8 mouse cellular contexts compared by ENCODE assay signal in genomic region chr5:38038710-38039592, GRCm38 (mm10). TPM values are rescaled to one million over a fixed set of nuclear protein-coding genes. Genes with fewer than 3 reads are reported as not detected.
DNase-seq lines count a peak whose midpoint lies in the region; ATAC-seq and TF ChIP-seq lines count a peak whose summit lies in the region.

TSS of gene Stx18 (plus strand) at chr5:38038742.

- ATAC-seq in embryonic facial prominence, embryonic 15.5 days (ENCODE audit: insufficient number of reproducible peaks, low FRiP score, low TSS enrichment, low read depth), result peak; percentile 88
- ATAC-seq in limb, embryonic 14.5 days (ENCODE audit: low FRiP score, low read depth), result peak; percentile 95
- ATAC-seq in midbrain, postnatal 0 days (ENCODE audit: low FRiP score), result peak; percentile 96

- no peaks in the 10 kb centered on the region for H3K27me3 ChIP-seq in embryonic facial prominence, embryonic 15.5 days
- no peaks in the 10 kb centered on the region for H3K27me3 ChIP-seq in limb, embryonic 14.5 days (ENCODE audit: control insufficient read depth, insufficient read depth, low read length)
- H3K27me3 ChIP-seq in midbrain, postnatal 0 days (ENCODE audit: insufficient read depth, low read length), result no peaks in the 10 kb centered on the region

- H3K4me1 ChIP-seq in bone marrow, adult 2 months (ENCODE audit: control insufficient read depth, insufficient read depth, low read length), result no peaks in the 10 kb centered on the region; the same call in 1 of the 2 replicates
- H3K4me1 ChIP-seq in embryonic facial prominence, embryonic 15.5 days, result peaks cover 17% of the 10 kb centered on the region; the same call in 1 of the 2 replicates
- 0 out of 2 replicates have a peak, but pooled peaks cover 5% of the 10 kb centered on the region for H3K4me1 ChIP-seq in limb, embryonic 14.5 days (ENCODE audit: control insufficient read depth, insufficient read depth, low read length)
- no peaks in the 10 kb centered on the region; the same call in 1 of the 2 replicates for H3K4me1 ChIP-seq in midbrain, postnatal 0 days (ENCODE audit: insufficient read depth, low read length)

- peak; percentile 90 for DNase-seq in 416B (ENCODE audit: low read depth)
- peak; percentile 89 for DNase-seq in heart, adult 8-10 months (ENCODE audit: low spot score)
- peak; percentile 87 for DNase-seq in kidney, adult 9 months
- peak; percentile 91 for DNase-seq in limb, embryonic 14.5 days (ENCODE audit: low spot score)
- DNase-seq in midbrain, postnatal 0 days (ENCODE audit: low spot score), result peak; percentile 95
- DNase-seq in spleen, postnatal 14 days (ENCODE audit: low spot score in 2 of 2), result peak; percentile 64 to 73

- 0 out of 2 replicates have a peak, but pooled peaks have one; percentile 11 for TF ChIP-seq CTCF in bone marrow, adult 2 months (IDR thresholded peaks at IDR 0.05; ENCODE audit: control insufficient read depth, insufficient read depth, low read length)
- no peak for TF ChIP-seq CTCF in midbrain, postnatal 0 days (IDR thresholded peaks at IDR 0.05)

- H3K9me3 ChIP-seq in embryonic facial prominence, embryonic 15.5 days (replicated peaks), result no peaks in the 10 kb centered on the region
- H3K9me3 ChIP-seq in limb, embryonic 14.5 days (ENCODE audit: control insufficient read depth, low read length), result no peaks in the 10 kb centered on the region
- no peaks in the 10 kb centered on the region for H3K9me3 ChIP-seq in midbrain, postnatal 0 days (ENCODE audit: low read length)

- peak within 1 kb of the TSS; percentile 72 for H3K4me3 ChIP-seq in bone marrow, adult 2 months (replicated peaks; ENCODE audit: control insufficient read depth, low read depth, low read length)
- H3K4me3 ChIP-seq in embryonic facial prominence, embryonic 15.5 days (replicated peaks), result peak within 1 kb of the TSS; percentile 93
- peak within 1 kb of the TSS; percentile 74 for H3K4me3 ChIP-seq in limb, embryonic 14.5 days (replicated peaks; ENCODE audit: low read length)
- peak within 1 kb of the TSS; percentile 59 for H3K4me3 ChIP-seq in midbrain, postnatal 0 days (ENCODE audit: low read depth, low read length)

- no peak within 1 kb of the TSS; the same call in 1 of the 2 replicates for H3K27ac ChIP-seq in bone marrow, adult 2 months (ENCODE audit: control insufficient read depth, insufficient read depth, low read depth, low read length, poor library complexity)
- H3K27ac ChIP-seq in embryonic facial prominence, embryonic 15.5 days (replicated peaks), result peak within 1 kb of the TSS; percentile 83
- H3K27ac ChIP-seq in limb, embryonic 14.5 days (replicated peaks; ENCODE audit: low read depth, low read length), result peak within 1 kb of the TSS; percentile 53
- H3K27ac ChIP-seq in midbrain, postnatal 0 days (ENCODE audit: low read depth, low read length), result peak within 1 kb of the TSS; percentile 76

- H3K9ac ChIP-seq in embryonic facial prominence, embryonic 15.5 days, result peak within 1 kb of the TSS; percentile 87
- peak within 1 kb of the TSS; percentile 68 for H3K9ac ChIP-seq in limb, embryonic 14.5 days (ENCODE audit: low read depth, low read length, severe bottlenecking)
- H3K9ac ChIP-seq in midbrain, postnatal 0 days (replicated peaks; ENCODE audit: low read length, poor library complexity, severe bottlenecking), result peak within 1 kb of the TSS; percentile 75

- no peaks in the 10 kb centered on the region; the same call in 1 of the 2 replicates for H3K36me3 ChIP-seq in embryonic facial prominence, embryonic 15.5 days
- 0 out of 2 replicates have a peak, but pooled peaks cover 6% of the 10 kb centered on the region for H3K36me3 ChIP-seq in limb, embryonic 14.5 days (ENCODE audit: control insufficient read depth, insufficient read depth, low read length)
- H3K36me3 ChIP-seq in midbrain, postnatal 0 days (ENCODE audit: insufficient read depth, low read length), result no peaks in the 10 kb centered on the region

- WGBS in bone marrow, adult 2 months, result under 1% methylated on average over 57 of the region's 57 CpGs
- WGBS in embryonic facial prominence, embryonic 15.5 days, result under 1% methylated on average over 57 of the region's 57 CpGs
- under 1% methylated on average over 57 of the region's 57 CpGs for WGBS in limb, embryonic 14.5 days
- WGBS in midbrain, postnatal 0 days, result under 1% methylated on average over 57 of the region's 57 CpGs

- TF ChIP-seq POLR2A in bone marrow, adult 2 months (IDR thresholded peaks at IDR 0.05; ENCODE audit: borderline replicate concordance, control insufficient read depth, low read depth, low read length), result peak; percentile 45; the same call in 1 of the 2 replicates
- TF ChIP-seq POLR2A in limb, embryonic 14.5 days (IDR thresholded peaks at IDR 0.05; ENCODE audit: borderline replicate concordance, extremely low read depth, insufficient read depth, insufficient read length), result no peak; the same call in 1 of the 2 replicates

- peak within 1 kb of the TSS; percentile 78 for H3K4me2 ChIP-seq in embryonic facial prominence, embryonic 15.5 days (replicated peaks)
- H3K4me2 ChIP-seq in limb, embryonic 14.5 days (replicated peaks; ENCODE audit: low read depth, low read length, severe bottlenecking), result peak within 1 kb of the TSS; percentile 57
- H3K4me2 ChIP-seq in midbrain, postnatal 0 days (ENCODE audit: low read depth, low read length, poor library complexity, severe bottlenecking), result peak within 1 kb of the TSS; percentile 73

RNA-seq across cellular contexts. Expression of gene Stx18, which starts in this region (rescaled TPM):
- 7.1 and 11.9 TPM in 2 replicates for polyA plus RNA-seq in bone marrow, adult 2 months (2011; ENCODE audit: insufficient read depth, insufficient read length, low replicate concordance, missing spikeins)
- polyA plus RNA-seq in embryonic facial prominence, embryonic 15.5 days (2015; fragmentation: Nextera tagmentation; extraction: Ambion mirVana), result 47.4 and 47.5 TPM in 2 replicates
- total RNA-seq in heart, adult 8-10 months (2022), result 10 to 100 TPM; 14.1 to 17.5 (median 14.4) TPM
- 35.2 and 43.1 TPM in 2 replicates for polyA plus RNA-seq in limb, embryonic 14.5 days (2012; rRNA removed)
- polyA plus RNA-seq in limb, embryonic 14.5 days (2014; fragmentation: Nextera tagmentation; extraction: Ambion mirVana), result 49.0 and 52.3 TPM in 2 replicates
- total RNA-seq in midbrain, postnatal 0 days (2014; rRNA removed), result 14.0 and 20.8 TPM in 2 replicates
- polyA plus RNA-seq in midbrain, postnatal 0 days (2015; fragmentation: Nextera tagmentation; extraction: Ambion mirVana), result 24.4 and 26.1 TPM in 2 replicates
